Mouse (Mus musculus) lung, embryonic 14.5 days (tissue): Measurements from ENCODE around the gene Arfgef2. TPM values are rescaled to one million over a fixed set of nuclear protein-coding genes. Genes with fewer than 3 reads are reported as not detected.

Source experiments
- ATAC-seq: fragments of 200-750 bp; cut with Nextera tagmentation; 2 replicates; pipeline ENCODE4 v1.8.0; 2017; ENCODE audit warnings: mild to moderate bottlenecking, moderate TSS enrichment, moderate library complexity; ENCODE audit not compliant: insufficient read depth
- DNase-seq: peaks from one replicate; pipeline ENCODE4 v3.0.0-alpha.2; 2015
- H3K27ac ChIP-seq: fragments of 300-500 bp; sonication (generic); 2 replicates; pipeline ENCODE4 v1.5.1; 2014; ENCODE audit warnings: low read depth, mild to moderate bottlenecking, moderate library complexity
- H3K27me3 ChIP-seq: fragments of 300-500 bp; sonication (generic); 2 replicates; pipeline ENCODE4 v1.6.1; 2014; ENCODE audit warnings: low read length, control low read depth; ENCODE audit not compliant: insufficient read depth
- H3K36me3 ChIP-seq: fragments of 300-500 bp; sonication (generic); 2 replicates; pipeline ENCODE4 v1.6.1; 2014; ENCODE audit warnings: control low read depth; ENCODE audit not compliant: insufficient read depth
- H3K4me1 ChIP-seq: fragments of 300-500 bp; sonication (generic); 2 replicates; pipeline ENCODE4 v1.6.1; 2014; ENCODE audit warnings: antibody characterized with exemption, control low read depth; ENCODE audit not compliant: insufficient read depth
- H3K4me2 ChIP-seq: fragments of 300-500 bp; sonication (generic); 2 replicates; pipeline ENCODE4 v1.6.1; 2014; ENCODE audit warnings: mild to moderate bottlenecking
- H3K4me3 ChIP-seq: fragments of 300-500 bp; sonication (generic); 2 replicates; pipeline ENCODE4 v1.5.1; 2014; ENCODE audit warnings: low read depth, low read length
- H3K9ac ChIP-seq: fragments of 300-500 bp; sonication (generic); 2 replicates; pipeline ENCODE4 v1.6.1; 2014
- H3K9me3 ChIP-seq: fragments of 300-500 bp; sonication (generic); 2 replicates; pipeline ENCODE4 v1.6.1; 2016; ENCODE audit warnings: low read depth, low read length, control low read depth
- CTCF ChIP-seq: IDR thresholded peaks from 2 replicates; pipeline ENCODE4 v1.5.1; 2016; ENCODE audit warnings: antibody characterized with exemption, low read depth
- WGBS: fragments of 180-500 bp; shearing (Covaris S2); extraction: QIAGEN DNeasy Blood & Tissue Kit; methylation state at CpG from one replicate; pipeline ENCODE4 v1.1.7; 2014; 5-methylcytosine and 5-hydroxymethylcytosine counted together
- polyA plus RNA-seq: library from polyadenylated mRNA; unstranded; fragments of >200 nt; fragmentation: Nextera tagmentation; extraction: Ambion mirVana; gene quantifications from 2 replicates; pipeline ENCODE4 v1.2.1, GENCODE M21; 2014

Arfgef2 gene
- polyA plus RNA-seq, 1 experiment from 2014 or later = 6.9 TPM

GRCm38 (mm10) chr2:166857118-166857517 is 51.7 kb downstream of the Arfgef2 start:
- DNase-seq (peak; percentile 42), ATAC-seq (no peak)
- Histone ChIP-seq H3K9ac (no peak overlapping the region), H3K27ac (no peak overlapping the region), H3K36me3 (peaks cover 74% of the 10 kb centered on the region), H3K27me3 (no peaks in the 10 kb centered on the region), H3K9me3 (no peaks in the 10 kb centered on the region), H3K4me3 (no peak overlapping the region), H3K4me1 (no peaks in the 10 kb centered on the region), H3K4me2 (no peak overlapping the region)
- 83% methylated on average over 2 of the region's 2 CpGs for WGBS
- TF ChIP-seq CTCF = peak; percentile 44

GRCm38 (mm10) chr2:166859214-166859613 is 53.8 kb downstream of the Arfgef2 start:
- DNase-seq = no peak
- 74% methylated on average over 7 of the region's 7 CpGs for WGBS
- ATAC-seq = no peak

DNA sequence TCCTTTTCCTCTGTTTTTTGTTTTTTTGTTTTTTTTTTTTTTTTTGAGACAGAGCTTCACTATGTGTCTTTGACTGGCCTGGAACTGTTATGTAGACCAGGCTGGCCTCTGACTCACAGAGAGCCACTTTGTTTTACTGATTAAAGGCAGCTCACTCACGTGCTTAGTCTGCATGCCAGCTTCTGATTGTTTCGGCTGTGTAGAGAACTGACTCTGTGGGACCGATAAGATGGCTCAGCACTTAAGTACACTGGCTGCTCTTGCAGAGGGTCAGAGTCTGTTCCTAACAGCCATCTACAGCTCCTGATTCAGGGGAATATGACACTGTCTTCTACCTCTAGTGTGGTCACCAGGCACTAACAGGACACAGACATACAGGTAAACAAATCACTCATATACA is 57.1 kb downstream of the Arfgef2 start:
- no peak for ATAC-seq
- H3K36me3 ChIP-seq = peaks cover 86% of the 10 kb centered on the region
- no peak overlapping the region for H3K9ac ChIP-seq
- WGBS = 72% methylated on average over 3 of the region's 3 CpGs
- H3K4me1 ChIP-seq = no peaks in the 10 kb centered on the region
- no peak for DNase-seq
- H3K9me3 ChIP-seq = no peaks in the 10 kb centered on the region
- no peak overlapping the region for H3K4me2 ChIP-seq
- H3K4me3 ChIP-seq = no peak overlapping the region
- no peaks in the 10 kb centered on the region for H3K27me3 ChIP-seq
- no peak for TF ChIP-seq CTCF
- no peak overlapping the region for H3K27ac ChIP-seq

More at GRCm38 (mm10) chr2:166859214-166859613, 53.8 kb downstream of the Arfgef2 start:
- no peak for TF ChIP-seq CTCF
- H3K27ac ChIP-seq = no peak overlapping the region
- H3K4me3 ChIP-seq = no peak overlapping the region
- no peaks in the 10 kb centered on the region for H3K4me1 ChIP-seq
- no peaks in the 10 kb centered on the region for H3K9me3 ChIP-seq
- H3K9ac ChIP-seq = no peak overlapping the region
- no peaks in the 10 kb centered on the region for H3K27me3 ChIP-seq
- H3K4me2 ChIP-seq = no peak overlapping the region
- H3K36me3 ChIP-seq = peaks cover 77% of the 10 kb centered on the region

- no peak overlapping the region for H3K27ac ChIP-seq
- no peak overlapping the region for H3K4me2 ChIP-seq
- H3K9ac ChIP-seq = no peak overlapping the region
- peaks cover 87% of the 10 kb centered on the region for H3K36me3 ChIP-seq
- no peak overlapping the region for H3K4me3 ChIP-seq
- no peaks in the 10 kb centered on the region for H3K9me3 ChIP-seq
- no peaks in the 10 kb centered on the region for H3K27me3 ChIP-seq
- no peaks in the 10 kb centered on the region for H3K4me1 ChIP-seq
- WGBS = 69% methylated on average over 10 of the region's 10 CpGs
- DNase-seq (no peak), ATAC-seq (no peak)
- no peak for TF ChIP-seq CTCF
These were observed 60.1 kb downstream of the Arfgef2 start for GRCm38 (mm10) chr2:166865476-166865875.

- Histone ChIP-seq H3K36me3 (peaks cover 76% of the 10 kb centered on the region), H3K4me2 (no peak overlapping the region), H3K27me3 (no peaks in the 10 kb centered on the region), H3K9ac (no peak overlapping the region), H3K4me3 (no peak overlapping the region), H3K27ac (no peak overlapping the region), H3K4me1 (no peaks in the 10 kb centered on the region), H3K9me3 (no peaks in the 10 kb centered on the region)
- TF ChIP-seq CTCF = no peak
- no peak for DNase-seq
- no peak for ATAC-seq
- 74% methylated on average over 20 of the region's 20 CpGs for WGBS
These were observed 65.0 kb downstream of the Arfgef2 start for GRCm38 (mm10) chr2:166870271-166870865.

GRCm38 (mm10) chr2:166870899-166871298 is 65.5 kb downstream of the Arfgef2 start:
- H3K4me1 ChIP-seq = no peaks in the 10 kb centered on the region
- TF ChIP-seq CTCF = no peak
- no peak overlapping the region for H3K4me3 ChIP-seq
- peak; percentile 7 for DNase-seq
- H3K27ac ChIP-seq = no peak overlapping the region
- H3K27me3 ChIP-seq = no peaks in the 10 kb centered on the region
- no peak overlapping the region for H3K4me2 ChIP-seq
- H3K36me3 ChIP-seq = peaks cover 71% of the 10 kb centered on the region
- no peaks in the 10 kb centered on the region for H3K9me3 ChIP-seq
- 69% methylated on average over 10 of the region's 10 CpGs for WGBS
- no peak for ATAC-seq
- no peak overlapping the region for H3K9ac ChIP-seq

GRCm38 (mm10) chr2:166874675-166875280 is 69.4 kb downstream of the Arfgef2 start:
- Histone ChIP-seq H3K9ac (no peak overlapping the region; the same call in 1 of the 2 replicates), H3K4me1 (no peaks in the 10 kb centered on the region), H3K4me2 (no peak overlapping the region), H3K27ac (no peak overlapping the region), H3K4me3 (no peak overlapping the region), H3K27me3 (no peaks in the 10 kb centered on the region), H3K36me3 (peaks cover 59% of the 10 kb centered on the region), H3K9me3 (no peaks in the 10 kb centered on the region)
- no peak for ATAC-seq
- TF ChIP-seq CTCF = no peak
- DNase-seq = no peak
- WGBS = 83% methylated on average over 10 of the region's 10 CpGs
